Mouse (Mus musculus) spleen, adult 2 months (tissue): ENCODE results near the gene Uqcr10.

ENCODE experiments used
- CTCF ChIP-seq: fragments of 200-500 bp; IDR thresholded peaks from 2 replicates; pipeline ENCODE4 v1.5.1; 2011; ENCODE audit warnings: mild to moderate bottlenecking, inconsistent platforms; ENCODE audit not compliant: insufficient read depth, insufficient read length, insufficient replicate concordance; ENCODE audit errors: extremely low read depth
- POLR2A ChIP-seq: fragments of 200-500 bp; IDR thresholded peaks from 2 replicates; pipeline ENCODE4 v1.6.1; 2011; ENCODE audit warnings: low read depth, low read length, inconsistent platforms

- TF ChIP-seq POLR2A = no peak
- no peak for TF ChIP-seq CTCF
Observed at GRCm38 (mm10) chr11:4740785-4741184, 36.6 kb upstream of the Uqcr10 start.
